Mouse (Mus musculus) lung, postnatal 0 days (tissue): ENCODE data around the gene Eftud2.

Experiments
- CTCF ChIP-seq: IDR thresholded peaks from 2 replicates; pipeline ENCODE4 v1.5.1; 2016; ENCODE audit warnings: antibody characterized with exemption, mild to moderate bottlenecking
- EP300 ChIP-seq: IDR thresholded peaks from 2 replicates; pipeline ENCODE4 v1.6.1; 2016; ENCODE audit warnings: antibody characterized with exemption, mild to moderate bottlenecking, control low read depth

- no peak for TF ChIP-seq CTCF
- TF ChIP-seq EP300, result no peak
Measured at GRCm38 (mm10) chr11:102835549-102835948, 45.2 kb downstream of the Eftud2 start, which contains the start of gene Higd1b.
